Mouse (Mus musculus) liver, adult 2 months (tissue): Measurements from ENCODE around the gene Ormdl1. TPM values are rescaled to one million over a fixed set of nuclear protein-coding genes. Genes with fewer than 3 reads are reported as not detected.
A peak's percentile ranks its signal among the peaks of the same experiment; 100 is the strongest.

Experiments used
- DNase-seq: peaks from one replicate; pipeline ENCODE4 v3.0.0-alpha.2; 2011; ENCODE audit warnings: low read depth, low spot score; ENCODE audit errors: extremely low read depth
- H3K27ac ChIP-seq: fragments of 200-500 bp; replicated peaks from 2 replicates; pipeline ENCODE4 v1.5.1; 2012; ENCODE audit warnings: low read depth, mild to moderate bottlenecking, control low read depth, inconsistent platforms, low read length; ENCODE audit not compliant: insufficient read depth
- H3K27me3 ChIP-seq: fragments of 200-500 bp; 2 replicates; pipeline ENCODE4 v1.6.1; 2012; ENCODE audit warnings: mild to moderate bottlenecking, moderate library complexity, low read length, inconsistent platforms; ENCODE audit not compliant: control insufficient read depth, insufficient read depth
- H3K36me3 ChIP-seq: fragments of 200-500 bp; 2 replicates; pipeline ENCODE4 v1.6.1; 2012; ENCODE audit warnings: low read length, inconsistent platforms; ENCODE audit not compliant: control insufficient read depth, insufficient read depth
- H3K4me1 ChIP-seq: fragments of 200-500 bp; 2 replicates; pipeline ENCODE4 v1.6.1; 2011; ENCODE audit warnings: low read length; ENCODE audit not compliant: control insufficient read depth, insufficient read depth
- H3K4me3 ChIP-seq: fragments of 200-500 bp; 2 replicates; pipeline ENCODE4 v1.5.1; 2011; ENCODE audit warnings: low read depth, mild to moderate bottlenecking, control low read depth, low read length, moderate library complexity; ENCODE audit not compliant: insufficient read depth
- H3K79me2 ChIP-seq: fragments of 200-500 bp; 2 replicates; pipeline ENCODE4 v1.6.1; 2012; ENCODE audit warnings: inconsistent platforms, mild to moderate bottlenecking, low read length, moderate library complexity; ENCODE audit not compliant: control insufficient read depth, insufficient read depth
- H3K9ac ChIP-seq: fragments of 200-500 bp; 2 replicates; pipeline ENCODE4 v1.6.1; 2012; ENCODE audit warnings: low read depth, mild to moderate bottlenecking, control low read depth, inconsistent platforms, low read length
- CTCF ChIP-seq: fragments of 200-500 bp; IDR thresholded peaks from 2 replicates; pipeline ENCODE4 v1.5.1; 2011; ENCODE audit warnings: low read depth, low read length, control low read depth
- POLR2A ChIP-seq: fragments of 200-500 bp; IDR thresholded peaks from 2 replicates; pipeline ENCODE4 v1.6.1; 2011; ENCODE audit warnings: low read length, control low read depth; ENCODE audit not compliant: insufficient read depth; ENCODE audit errors: extremely low read depth
- WGBS: fragments of 180-500 bp; shearing (Covaris S2); methylation state at CpG from one replicate; pipeline ENCODE4 v1.1.7; 2018; 5-methylcytosine and 5-hydroxymethylcytosine counted together
- polyA plus RNA-seq: library from polyadenylated mRNA; depleted of rRNA; stranded (reverse); fragments of >200 nt; gene quantifications from 2 replicates; pipeline ENCODE4 v1.2.3, GENCODE M21; 2012
- total RNA-seq: library from RNA; depleted of rRNA; stranded (reverse); fragments of >200 nt; gene quantifications from 2 replicates; pipeline ENCODE4 v1.2.3, GENCODE M21; 2014

Gene Ormdl1
- total and polyA plus RNA-seq, 2 experiments = 9.4 to 45.7 TPM

GRCm38 (mm10) chr1:53300506-53300905 is 3.6 kb downstream of the Ormdl1 start:
- no peak overlapping the region for H3K4me3 ChIP-seq
- H3K9ac ChIP-seq = no peak overlapping the region
- peaks cover 5% of the 10 kb centered on the region; the same call in 1 of the 2 replicates for H3K4me1 ChIP-seq
- no peaks in the 10 kb centered on the region; the same call in 1 of the 2 replicates for H3K79me2 ChIP-seq
- TF ChIP-seq CTCF (no peak), POLR2A (no peak)
- 22% methylated on average over 4 of the region's 4 CpGs for WGBS
- peak; percentile 77 for DNase-seq
- H3K27me3 ChIP-seq = no peaks in the 10 kb centered on the region
- H3K36me3 ChIP-seq = peaks cover 3% of the 10 kb centered on the region; the same call in 1 of the 2 replicates
- H3K27ac ChIP-seq = no peak overlapping the region

DNA sequence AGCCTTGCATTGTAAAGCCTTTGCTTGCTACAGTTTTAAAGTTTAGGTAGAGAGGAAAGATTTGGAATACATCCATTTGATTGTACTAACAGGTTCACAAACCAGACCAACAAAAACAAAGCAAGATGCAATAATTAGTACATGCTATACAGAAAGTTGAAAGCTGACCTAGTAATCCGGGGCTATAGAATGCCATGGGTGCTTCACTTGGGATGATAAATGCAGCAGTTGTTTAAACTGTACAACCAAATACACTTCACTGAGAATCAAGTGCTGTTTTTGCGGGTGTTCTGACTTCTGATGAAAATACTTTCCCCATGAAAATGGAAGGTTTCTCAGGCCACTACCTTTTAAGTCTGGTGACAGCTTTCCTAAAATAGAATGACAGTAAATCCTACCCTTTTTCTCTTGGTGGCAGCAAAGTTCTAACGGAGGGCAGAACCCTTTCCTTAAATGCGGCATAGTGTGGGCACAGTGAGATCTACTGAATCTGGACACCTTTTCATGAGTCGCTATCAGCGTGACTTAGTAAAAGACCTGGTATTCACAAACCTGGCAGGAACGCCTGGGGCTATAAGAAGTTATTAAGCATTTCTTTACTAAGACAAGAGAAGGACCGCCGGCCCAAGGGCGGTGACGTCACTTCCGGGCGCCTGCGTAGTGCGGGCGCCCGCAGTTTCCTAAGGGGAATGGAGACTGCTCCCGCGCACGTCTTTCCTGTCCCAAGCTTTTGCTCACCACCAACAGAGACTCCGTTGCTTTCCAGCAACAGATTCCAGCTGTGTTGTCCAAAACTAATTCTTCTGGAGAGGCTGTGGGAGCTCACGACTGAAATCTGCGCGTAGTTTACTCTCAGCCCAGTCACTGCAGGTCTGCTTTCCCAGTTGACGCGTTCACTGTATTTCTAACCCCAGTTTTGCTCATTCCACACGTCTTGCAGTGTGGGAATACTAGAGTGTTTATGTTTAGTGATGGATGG is 16.4 kb downstream of the Ormdl1 start, which contains the start of gene Osgepl1:
Gene Osgepl1 (plus strand): TSS at position 636 of the 979 bp plus-strand sequence.
- TF ChIP-seq POLR2A (peak; percentile 47; the same call in 1 of the 2 replicates), CTCF (no peak)
- Histone ChIP-seq H3K4me1 (no peaks in the 10 kb centered on the region), H3K27ac (peak within 1 kb of the TSS; percentile 99), H3K79me2 (no peaks in the 10 kb centered on the region; the same call in 1 of the 2 replicates), H3K36me3 (peaks cover 14% of the 10 kb centered on the region), H3K9ac (peak within 1 kb of the TSS; percentile 98), H3K27me3 (no peaks in the 10 kb centered on the region), H3K4me3 (peak within 1 kb of the TSS; percentile 79)
- peak; percentile 72 for DNase-seq
- 2% methylated on average over 27 of the region's 27 CpGs for WGBS

DNA sequence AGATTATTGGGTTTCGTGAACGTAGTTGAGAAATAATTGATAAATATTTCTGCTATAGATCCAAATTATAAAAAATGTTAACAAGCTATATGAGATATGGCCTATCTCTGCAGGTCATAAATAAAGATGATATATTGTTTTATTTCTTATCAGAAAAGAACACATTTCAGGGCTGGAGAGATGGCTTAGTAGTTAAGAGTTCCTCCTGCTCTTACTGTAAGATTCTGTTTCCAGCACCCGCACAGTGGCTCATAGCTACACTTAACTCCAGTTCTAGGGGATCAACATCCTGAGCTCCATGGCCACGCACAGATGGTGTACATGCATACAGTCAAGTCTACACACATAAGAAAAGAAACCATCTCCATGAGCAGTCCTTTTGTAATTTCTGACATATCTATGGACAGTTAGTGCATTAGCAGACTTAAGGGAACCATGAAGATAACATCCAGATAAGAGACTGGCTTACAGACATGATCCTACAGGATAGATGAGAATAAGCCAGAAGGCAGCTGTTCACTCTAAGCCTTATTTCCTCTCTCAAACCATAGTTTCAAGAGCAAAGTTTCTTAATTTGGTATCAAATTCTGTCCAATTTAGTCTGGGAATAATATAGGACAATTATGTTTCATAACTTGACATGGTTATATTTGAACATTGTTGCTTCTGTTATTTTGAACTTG is 24.9 kb downstream of the Ormdl1 start:
- TF ChIP-seq POLR2A (no peak), CTCF (no peak)
- DNase-seq = no peak
- Histone ChIP-seq H3K36me3 (peaks cover 30% of the 10 kb centered on the region), H3K79me2 (no peaks in the 10 kb centered on the region), H3K9ac (no peak overlapping the region), H3K4me3 (no peak overlapping the region), H3K4me1 (no peaks in the 10 kb centered on the region), H3K27me3 (no peaks in the 10 kb centered on the region), H3K27ac (no peak overlapping the region)
- 97% methylated on average over 4 of the region's 4 CpGs for WGBS

DNA sequence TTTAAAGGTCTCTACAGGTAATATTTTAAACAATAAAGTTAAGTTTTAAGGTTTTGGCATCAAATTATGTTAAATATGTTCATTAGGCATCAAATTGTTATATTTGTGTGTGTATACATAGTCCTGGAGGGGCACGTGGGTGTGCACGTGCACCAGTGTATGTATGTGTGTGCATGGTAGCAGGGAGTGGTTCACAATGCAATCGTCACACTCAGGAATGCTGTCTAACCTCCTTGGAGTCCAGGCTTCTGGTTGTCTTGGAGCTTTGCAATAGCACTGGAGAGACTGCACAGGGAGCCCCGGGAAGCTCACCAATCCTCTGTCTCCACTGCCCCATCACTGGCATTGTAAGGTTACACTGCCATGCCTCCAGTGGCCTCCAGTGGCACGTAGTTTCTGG is 26.4 kb downstream of the Ormdl1 start:
- DNase-seq = no peak
- Histone ChIP-seq H3K4me1 (no peaks in the 10 kb centered on the region), H3K36me3 (peaks cover 19% of the 10 kb centered on the region), H3K4me3 (no peak overlapping the region), H3K9ac (no peak overlapping the region), H3K27ac (no peak overlapping the region), H3K27me3 (no peaks in the 10 kb centered on the region), H3K79me2 (no peaks in the 10 kb centered on the region)
- TF ChIP-seq CTCF (no peak), POLR2A (no peak)
- WGBS = 92% methylated on average over 5 of the region's 5 CpGs

DNA sequence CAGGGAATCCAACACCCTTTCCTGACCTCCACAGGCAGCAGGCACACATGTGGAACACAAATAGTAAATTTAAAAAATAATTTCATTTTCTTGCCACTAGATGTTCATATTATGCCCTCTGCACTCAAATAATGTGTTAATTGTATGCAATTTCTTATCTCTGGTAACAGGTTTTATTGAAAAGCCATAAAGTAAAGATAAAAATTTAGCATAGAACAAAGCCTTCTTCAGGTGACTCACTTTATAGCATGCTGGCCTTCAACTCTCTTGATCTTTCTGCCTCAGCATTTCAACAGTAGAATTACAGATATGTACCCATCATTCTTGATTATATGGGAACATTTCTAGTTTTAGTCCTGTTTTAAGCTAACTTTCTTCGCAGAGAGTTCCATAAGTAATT is 27.4 kb downstream of the Ormdl1 start:
- H3K27ac ChIP-seq = no peak overlapping the region
- no peak overlapping the region for H3K4me3 ChIP-seq
- H3K9ac ChIP-seq = no peak overlapping the region
- DNase-seq = no peak
- 96% methylated on average over 1 of the region's 1 CpGs for WGBS
- peaks cover 17% of the 10 kb centered on the region for H3K36me3 ChIP-seq
- no peaks in the 10 kb centered on the region for H3K27me3 ChIP-seq
- no peak for TF ChIP-seq POLR2A
- no peak for TF ChIP-seq CTCF
- no peaks in the 10 kb centered on the region for H3K4me1 ChIP-seq
- no peaks in the 10 kb centered on the region for H3K79me2 ChIP-seq
